Mouse (Mus musculus): ENCODE results near the gene Clock. TPM values are rescaled to one million over a fixed set of nuclear protein-coding genes. Genes with fewer than 3 reads are reported as not detected.

The Clock gene
- total and polyA plus RNA-seq, 2 experiments: 10.9 to 14.7 TPM

DNA sequence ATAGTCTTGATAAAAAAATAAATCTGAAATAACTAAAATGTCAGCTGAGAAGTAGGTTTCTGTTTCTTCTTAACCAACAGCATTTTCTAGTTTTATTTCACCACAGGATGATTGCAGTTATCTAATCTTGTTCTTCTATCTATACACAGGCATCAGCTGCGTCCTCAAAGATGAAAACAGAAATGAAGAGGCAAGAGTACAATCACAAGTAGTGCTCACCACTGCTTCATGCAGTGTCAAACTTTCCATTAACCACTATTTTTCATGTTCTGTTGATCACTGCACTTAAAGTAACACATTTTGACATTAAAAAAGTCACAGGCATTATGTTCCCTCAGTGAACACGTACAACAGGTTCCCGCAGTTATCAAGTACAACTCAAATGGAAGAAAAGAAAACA, 53.6 kb downstream of the Clock start:
- Histone ChIP-seq H3K4me3 (ENCODE audit: insufficient read depth, low read depth, low read length) (no peak overlapping the region), H3K79me2 (ENCODE audit: control insufficient read depth, insufficient read depth, low read length) (no peaks in the 10 kb centered on the region), H3K4me1 (ENCODE audit: control insufficient read depth, insufficient read depth, low read length) (peaks cover 3% of the 10 kb centered on the region; the same call in 1 of the 2 replicates), H3K27ac (replicated peaks; ENCODE audit: insufficient read depth, low read depth, low read length) (no peak overlapping the region), H3K36me3 (ENCODE audit: control insufficient read depth, insufficient read depth, low read length) (peaks cover 15% of the 10 kb centered on the region), H3K9ac (ENCODE audit: low read depth, low read length) (no peak overlapping the region), H3K27me3 (ENCODE audit: control insufficient read depth, insufficient read depth, low read length) (no peaks in the 10 kb centered on the region)
- DNase-seq (ENCODE audit: extremely low read depth, low read depth, low spot score): no peak
- WGBS: 94% methylated on average over 3 of the region's 3 CpGs
- TF ChIP-seq CTCF (IDR thresholded peaks at IDR 0.05; ENCODE audit: low read depth, low read length): no peak
- no peak for TF ChIP-seq POLR2A (IDR thresholded peaks at IDR 0.05; ENCODE audit: extremely low read depth, insufficient read depth, low read length)

GRCm38 (mm10) chr5:76246539-76246938, 58.1 kb downstream of the Clock start:
- Histone ChIP-seq H3K27me3 (ENCODE audit: control insufficient read depth, insufficient read depth, low read length) (no peaks in the 10 kb centered on the region), H3K27ac (replicated peaks; ENCODE audit: insufficient read depth, low read depth, low read length) (no peak overlapping the region), H3K36me3 (ENCODE audit: control insufficient read depth, insufficient read depth, low read length) (peaks cover 25% of the 10 kb centered on the region), H3K4me1 (ENCODE audit: control insufficient read depth, insufficient read depth, low read length) (no peaks in the 10 kb centered on the region), H3K79me2 (ENCODE audit: control insufficient read depth, insufficient read depth, low read length) (no peaks in the 10 kb centered on the region), H3K4me3 (ENCODE audit: insufficient read depth, low read depth, low read length) (no peak overlapping the region), H3K9ac (ENCODE audit: low read depth, low read length) (no peak overlapping the region)
- DNase-seq (ENCODE audit: extremely low read depth, low read depth, low spot score): no peak
- TF ChIP-seq CTCF (IDR thresholded peaks at IDR 0.05; ENCODE audit: low read depth, low read length): no peak
- no peak for TF ChIP-seq POLR2A (IDR thresholded peaks at IDR 0.05; ENCODE audit: extremely low read depth, insufficient read depth, low read length)

- no peaks in the 10 kb centered on the region for H3K79me2 ChIP-seq (ENCODE audit: control insufficient read depth, insufficient read depth, low read length)
These were observed 59.2 kb downstream of the Clock start for GRCm38 (mm10) chr5:76245419-76245818.

DNA sequence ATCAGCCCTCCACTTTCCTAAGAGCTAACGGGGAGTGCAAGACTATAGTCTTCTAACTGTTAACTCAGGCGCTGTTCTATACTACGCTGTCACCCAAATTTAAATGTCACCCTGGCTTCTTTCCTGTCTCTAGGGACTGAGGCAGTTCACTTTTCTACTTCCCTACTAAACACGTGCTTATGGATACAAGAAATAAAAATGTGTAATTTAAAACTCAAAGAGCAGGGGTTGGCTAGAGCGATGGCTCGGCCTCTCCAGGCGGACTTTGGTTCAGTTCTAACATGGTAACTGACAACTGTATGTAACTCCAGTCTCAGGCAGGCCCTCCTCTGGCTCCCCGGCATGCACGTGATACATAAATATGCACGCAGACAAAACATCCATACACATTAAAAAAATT, 60.2 kb downstream of the Clock start:
- WGBS: 96% methylated on average over 10 of the region's 10 CpGs

More at GRCm38 (mm10) chr5:76245419-76245818, 59.2 kb downstream of the Clock start:
- no peak for DNase-seq (ENCODE audit: extremely low read depth, low read depth, low spot score)
- Histone ChIP-seq H3K9ac (ENCODE audit: low read depth, low read length) (no peak overlapping the region), H3K27me3 (ENCODE audit: control insufficient read depth, insufficient read depth, low read length) (no peaks in the 10 kb centered on the region), H3K36me3 (ENCODE audit: control insufficient read depth, insufficient read depth, low read length) (peaks cover 22% of the 10 kb centered on the region), H3K4me1 (ENCODE audit: control insufficient read depth, insufficient read depth, low read length) (no peaks in the 10 kb centered on the region), H3K27ac (replicated peaks; ENCODE audit: insufficient read depth, low read depth, low read length) (no peak overlapping the region), H3K4me3 (ENCODE audit: insufficient read depth, low read depth, low read length) (no peak overlapping the region)
- TF ChIP-seq POLR2A (IDR thresholded peaks at IDR 0.05; ENCODE audit: extremely low read depth, insufficient read depth, low read length) (no peak), CTCF (IDR thresholded peaks at IDR 0.05; ENCODE audit: low read depth, low read length) (no peak)
- 93% methylated on average over 3 of the region's 3 CpGs for WGBS

DNA sequence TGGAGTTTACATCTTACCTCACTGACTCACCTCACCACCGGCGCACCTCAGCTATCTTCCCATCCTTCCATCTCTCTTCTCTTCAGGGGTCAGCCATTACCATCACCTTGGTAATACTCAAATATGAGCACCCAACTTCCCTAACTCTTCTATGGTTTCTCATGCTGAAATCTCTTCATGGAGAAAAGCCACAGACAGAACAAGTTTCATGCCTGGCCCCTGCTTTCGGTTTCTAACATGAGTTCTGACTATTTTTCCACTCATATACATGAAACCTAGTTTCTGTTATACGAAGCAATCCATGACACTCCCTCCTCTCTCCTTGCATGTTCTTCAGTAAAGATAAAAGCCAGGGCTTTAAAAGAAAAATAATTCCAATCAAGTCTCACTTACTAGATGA, 60.7 kb downstream of the Clock start:
- 96% methylated on average over 4 of the region's 4 CpGs for WGBS
- Histone ChIP-seq H3K4me3 (ENCODE audit: insufficient read depth, low read depth, low read length) (no peak overlapping the region), H3K27me3 (ENCODE audit: control insufficient read depth, insufficient read depth, low read length) (no peaks in the 10 kb centered on the region), H3K9ac (ENCODE audit: low read depth, low read length) (no peak overlapping the region), H3K79me2 (ENCODE audit: control insufficient read depth, insufficient read depth, low read length) (no peaks in the 10 kb centered on the region; the same call in 1 of the 2 replicates), H3K4me1 (ENCODE audit: control insufficient read depth, insufficient read depth, low read length) (no peaks in the 10 kb centered on the region), H3K36me3 (ENCODE audit: control insufficient read depth, insufficient read depth, low read length) (peaks cover 27% of the 10 kb centered on the region), H3K27ac (replicated peaks; ENCODE audit: insufficient read depth, low read depth, low read length) (no peak overlapping the region)
- DNase-seq (ENCODE audit: extremely low read depth, low read depth, low spot score): no peak
- TF ChIP-seq POLR2A (IDR thresholded peaks at IDR 0.05; ENCODE audit: extremely low read depth, insufficient read depth, low read length) (no peak), CTCF (IDR thresholded peaks at IDR 0.05; ENCODE audit: low read depth, low read length) (no peak)

More for the DNA sequence above, 60.2 kb downstream of the Clock start:
- no peaks in the 10 kb centered on the region for H3K27me3 ChIP-seq (ENCODE audit: control insufficient read depth, insufficient read depth, low read length)
- no peaks in the 10 kb centered on the region for H3K4me1 ChIP-seq (ENCODE audit: control insufficient read depth, insufficient read depth, low read length)
- peaks cover 29% of the 10 kb centered on the region for H3K36me3 ChIP-seq (ENCODE audit: control insufficient read depth, insufficient read depth, low read length)
- DNase-seq (ENCODE audit: extremely low read depth, low read depth, low spot score): no peak
- H3K4me3 ChIP-seq (ENCODE audit: insufficient read depth, low read depth, low read length): no peak overlapping the region
- no peak overlapping the region for H3K27ac ChIP-seq (replicated peaks; ENCODE audit: insufficient read depth, low read depth, low read length)
- TF ChIP-seq CTCF (IDR thresholded peaks at IDR 0.05; ENCODE audit: low read depth, low read length) (no peak), POLR2A (IDR thresholded peaks at IDR 0.05; ENCODE audit: extremely low read depth, insufficient read depth, low read length) (no peak)
- no peak overlapping the region for H3K9ac ChIP-seq (ENCODE audit: low read depth, low read length)
- no peaks in the 10 kb centered on the region; the same call in 1 of the 2 replicates for H3K79me2 ChIP-seq (ENCODE audit: control insufficient read depth, insufficient read depth, low read length)

- Histone ChIP-seq H3K4me3 (ENCODE audit: insufficient read depth, low read depth, low read length) (no peak overlapping the region), H3K79me2 (ENCODE audit: control insufficient read depth, insufficient read depth, low read length) (no peaks in the 10 kb centered on the region; the same call in 1 of the 2 replicates), H3K36me3 (ENCODE audit: control insufficient read depth, insufficient read depth, low read length) (peaks cover 27% of the 10 kb centered on the region), H3K27ac (replicated peaks; ENCODE audit: insufficient read depth, low read depth, low read length) (no peak overlapping the region), H3K9ac (ENCODE audit: low read depth, low read length) (no peak overlapping the region), H3K4me1 (ENCODE audit: control insufficient read depth, insufficient read depth, low read length) (no peaks in the 10 kb centered on the region), H3K27me3 (ENCODE audit: control insufficient read depth, insufficient read depth, low read length) (no peaks in the 10 kb centered on the region)
- DNase-seq (ENCODE audit: extremely low read depth, low read depth, low spot score): no peak
- no peak for TF ChIP-seq POLR2A (IDR thresholded peaks at IDR 0.05; ENCODE audit: extremely low read depth, insufficient read depth, low read length)
- no peak for TF ChIP-seq CTCF (IDR thresholded peaks at IDR 0.05; ENCODE audit: low read depth, low read length)
- 85% methylated on average over 3 of the region's 3 CpGs for WGBS
These were observed 61.3 kb downstream of the Clock start for GRCm38 (mm10) chr5:76243274-76243673.
